Mouse (Mus musculus): ENCODE measurements around the gene Alox15. TPM values are rescaled to one million over a fixed set of nuclear protein-coding genes. Genes with fewer than 3 reads are reported as not detected.

Alox15 gene
- polyA plus RNA-seq, 1 experiment from 2014 or later = 0.14 TPM

DNA sequence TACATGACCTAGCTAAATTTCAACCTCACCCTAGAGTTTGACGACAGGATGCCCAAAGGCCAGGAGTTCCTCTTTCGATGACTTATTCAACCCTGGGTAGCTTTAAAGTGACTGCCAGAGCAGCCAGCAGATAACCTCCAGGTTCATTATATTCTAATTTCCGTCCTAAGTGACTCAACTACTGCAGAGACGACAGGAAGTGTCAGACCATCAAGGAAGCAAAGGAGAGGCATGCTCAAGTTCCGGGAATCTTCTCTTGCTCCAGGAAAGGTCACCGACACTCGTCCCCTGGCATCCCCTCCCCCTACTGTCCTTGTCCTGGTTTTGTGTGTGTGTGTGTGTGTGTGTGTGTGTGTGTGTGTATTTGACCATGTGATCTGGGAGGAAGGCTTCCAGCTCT lies 45.7 kb downstream of the Alox15 start:
- 75% methylated on average over 7 of the region's 7 CpGs for WGBS
- H3K4me3 ChIP-seq = no peak overlapping the region
- H3K27ac ChIP-seq (replicated peaks) = no peak overlapping the region
- H3K27me3 ChIP-seq = peaks cover 17% of the 10 kb centered on the region; the same call in 1 of the 2 replicates
- no peaks in the 10 kb centered on the region for H3K36me3 ChIP-seq
- H3K9me3 ChIP-seq = no peaks in the 10 kb centered on the region
- ATAC-seq (ENCODE audit: low FRiP score, low read depth) = no peak
- no peaks in the 10 kb centered on the region for H3K4me1 ChIP-seq
- no peak overlapping the region for H3K9ac ChIP-seq (replicated peaks)
- no peak overlapping the region for H3K4me2 ChIP-seq (replicated peaks)

- WGBS = 87% methylated on average over 4 of the region's 4 CpGs
- no peak for ATAC-seq (ENCODE audit: low FRiP score, low read depth)
Observed at GRCm38 (mm10) chr11:70302293-70302692, 49.5 kb downstream of the Alox15 start.

DNA sequence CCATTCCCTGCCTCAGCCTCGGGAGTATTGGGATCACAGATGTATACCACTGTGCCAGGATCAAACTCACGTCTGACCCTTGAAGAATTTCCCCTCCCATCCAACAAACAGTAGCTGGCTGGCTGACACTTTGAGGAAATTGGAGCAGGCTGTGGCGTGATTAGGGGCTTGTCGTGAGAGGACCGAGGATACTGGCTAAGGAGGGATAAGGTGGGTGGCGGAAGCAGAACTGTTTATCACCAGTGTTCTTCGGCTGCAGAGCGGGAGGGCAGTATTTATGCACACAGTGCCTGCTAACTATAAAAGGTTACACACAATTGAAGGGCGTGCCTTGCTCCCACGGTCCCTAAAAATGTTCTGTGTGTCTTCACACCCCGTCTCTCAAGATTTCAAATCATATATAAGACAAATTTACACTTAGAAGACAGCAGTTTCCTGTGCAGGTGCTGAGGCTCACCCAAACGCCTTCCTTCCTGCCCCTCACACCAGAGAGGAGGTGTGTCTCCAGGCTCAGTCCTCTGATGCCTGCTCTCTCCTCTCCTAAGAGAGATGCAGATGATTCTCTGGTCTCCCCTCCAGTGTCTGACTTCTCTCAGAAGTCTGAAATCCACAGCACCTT lies 53.9 kb downstream of the Alox15 start:
- Histone ChIP-seq H3K27me3 (no peaks in the 10 kb centered on the region), H3K4me1 (no peaks in the 10 kb centered on the region), H3K9ac (replicated peaks) (no peak overlapping the region), H3K27ac (replicated peaks) (no peak overlapping the region), H3K9me3 (no peaks in the 10 kb centered on the region), H3K4me3 (no peak overlapping the region), H3K4me2 (replicated peaks) (no peak overlapping the region), H3K36me3 (no peaks in the 10 kb centered on the region)
- no peak for ATAC-seq (ENCODE audit: low FRiP score, low read depth)
- WGBS = 73% methylated on average over 12 of the region's 12 CpGs

More at GRCm38 (mm10) chr11:70302293-70302692, 49.5 kb downstream of the Alox15 start:
- Histone ChIP-seq H3K4me2 (replicated peaks) (no peak overlapping the region), H3K4me3 (no peak overlapping the region), H3K9me3 (no peaks in the 10 kb centered on the region), H3K27me3 (peaks cover 13% of the 10 kb centered on the region; the same call in 1 of the 2 replicates), H3K9ac (replicated peaks) (no peak overlapping the region), H3K36me3 (no peaks in the 10 kb centered on the region), H3K4me1 (no peaks in the 10 kb centered on the region), H3K27ac (replicated peaks) (no peak overlapping the region)

DNA sequence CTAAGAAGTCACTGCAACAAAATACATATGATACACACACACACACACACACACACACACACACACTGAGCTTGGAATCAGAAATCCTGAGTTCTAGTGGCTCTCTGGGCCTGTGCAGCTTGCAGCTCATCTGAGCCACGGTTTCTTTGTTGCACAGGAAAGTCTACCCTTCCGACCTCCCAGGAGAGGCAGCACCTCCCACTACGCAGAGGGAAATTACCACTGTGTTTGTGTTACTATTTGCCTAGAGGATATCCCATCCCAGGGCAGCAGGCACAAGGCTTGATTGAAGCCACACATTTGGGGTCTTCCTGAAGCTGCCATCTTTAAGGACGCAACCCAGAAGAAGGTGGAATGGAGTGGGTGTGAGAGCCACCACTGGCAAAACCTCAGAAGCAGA lies 54.4 kb downstream of the Alox15 start:
- H3K27me3 ChIP-seq = no peaks in the 10 kb centered on the region
- H3K4me2 ChIP-seq (replicated peaks) = no peak overlapping the region
- no peaks in the 10 kb centered on the region for H3K9me3 ChIP-seq
- no peak overlapping the region for H3K27ac ChIP-seq (replicated peaks)
- H3K4me3 ChIP-seq = no peak overlapping the region
- ATAC-seq (ENCODE audit: low FRiP score, low read depth) = no peak
- H3K36me3 ChIP-seq = no peaks in the 10 kb centered on the region
- H3K9ac ChIP-seq (replicated peaks) = no peak overlapping the region
- no peaks in the 10 kb centered on the region for H3K4me1 ChIP-seq
- 58% methylated on average over 4 of the region's 4 CpGs for WGBS

Other genes with a start within 250 kb of the Alox15 start
- gene Mgl2, start 221.7 kb downstream of the Alox15 start, polyA plus RNA-seq (2016; fragmentation: Nextera tagmentation; extraction: Ambion mirVana) = 0.47 and 1.0 TPM in 2 replicates
- 0.58 and 1.3 TPM in 2 replicates for gene Clec10a, start 195.8 kb downstream of the Alox15 start, polyA plus RNA-seq (2016; fragmentation: Nextera tagmentation; extraction: Ambion mirVana)
- 1.9 and 2.8 TPM in 2 replicates for gene Slc16a11, start 139.3 kb downstream of the Alox15 start, polyA plus RNA-seq (2016; fragmentation: Nextera tagmentation; extraction: Ambion mirVana)
- 19.0 and 19.5 TPM in 2 replicates for gene Slc16a13, start 131.0 kb downstream of the Alox15 start, polyA plus RNA-seq (2016; fragmentation: Nextera tagmentation; extraction: Ambion mirVana)
- 5.2 and 5.4 TPM in 2 replicates for gene Bcl6b, start 122.2 kb downstream of the Alox15 start, polyA plus RNA-seq (2016; fragmentation: Nextera tagmentation; extraction: Ambion mirVana)
- 210 and 213 TPM in 2 replicates for gene 0610010K14Rik, start 114.1 kb downstream of the Alox15 start, polyA plus RNA-seq (2016; fragmentation: Nextera tagmentation; extraction: Ambion mirVana)
- 10.5 and 12.4 TPM in 2 replicates for gene Gm21988, start 112.2 kb downstream of the Alox15 start, polyA plus RNA-seq (2016; fragmentation: Nextera tagmentation; extraction: Ambion mirVana)
- 172 and 188 TPM in 2 replicates for gene Rnasek, start 112.2 kb downstream of the Alox15 start, polyA plus RNA-seq (2016; fragmentation: Nextera tagmentation; extraction: Ambion mirVana)
- gene Alox12, start 96.7 kb downstream of the Alox15 start, polyA plus RNA-seq (2016; fragmentation: Nextera tagmentation; extraction: Ambion mirVana) = 1.7 and 1.8 TPM in 2 replicates
- gene Alox12e, start 29.4 kb downstream of the Alox15 start, polyA plus RNA-seq (2016; fragmentation: Nextera tagmentation; extraction: Ambion mirVana) = not detected in 2 replicates
- gene Pelp1, start 58.0 kb upstream of the Alox15 start, polyA plus RNA-seq (2016; fragmentation: Nextera tagmentation; extraction: Ambion mirVana) = 40.0 and 40.3 TPM in 2 replicates
- 37.0 and 41.1 TPM in 2 replicates for gene Arrb2, start 80.6 kb upstream of the Alox15 start, polyA plus RNA-seq (2016; fragmentation: Nextera tagmentation; extraction: Ambion mirVana)
- gene Med11, start 99.9 kb upstream of the Alox15 start, polyA plus RNA-seq (2016; fragmentation: Nextera tagmentation; extraction: Ambion mirVana) = 37.6 and 39.2 TPM in 2 replicates
- gene Zmynd15, start 107.4 kb upstream of the Alox15 start, polyA plus RNA-seq (2016; fragmentation: Nextera tagmentation; extraction: Ambion mirVana) = 0.21 and 0.33 TPM in 2 replicates
- 1.6 and 1.7 TPM in 2 replicates for gene Cxcl16, start 108.0 kb upstream of the Alox15 start, polyA plus RNA-seq (2016; fragmentation: Nextera tagmentation; extraction: Ambion mirVana)
- 0.46 TPM in 1 of 2 replicates, not detected in the other for gene Tm4sf5, start 153.2 kb upstream of the Alox15 start, polyA plus RNA-seq (2016; fragmentation: Nextera tagmentation; extraction: Ambion mirVana)
- gene Vmo1, start 162.6 kb upstream of the Alox15 start, polyA plus RNA-seq (2016; fragmentation: Nextera tagmentation; extraction: Ambion mirVana) = not detected in 2 replicates
- 0.26 TPM in 1 of 2 replicates, not detected in the other for gene Gltpd2, start 167.2 kb upstream of the Alox15 start, polyA plus RNA-seq (2016; fragmentation: Nextera tagmentation; extraction: Ambion mirVana)
- gene Psmb6, start 173.3 kb upstream of the Alox15 start, polyA plus RNA-seq (2016; fragmentation: Nextera tagmentation; extraction: Ambion mirVana) = 774 and 783 TPM in 2 replicates
- gene Gm40193, start 180.9 kb upstream of the Alox15 start, polyA plus RNA-seq (2016; fragmentation: Nextera tagmentation; extraction: Ambion mirVana) = not detected in 2 replicates
- gene Pld2, start 188.0 kb upstream of the Alox15 start, polyA plus RNA-seq (2016; fragmentation: Nextera tagmentation; extraction: Ambion mirVana) = 4.0 and 5.7 TPM in 2 replicates
- gene Mink1, start 210.8 kb upstream of the Alox15 start, polyA plus RNA-seq (2016; fragmentation: Nextera tagmentation; extraction: Ambion mirVana) = 14.7 and 16.8 TPM in 2 replicates

Data from midbrain, embryonic 12.5 days (tissue).